Mouse (Mus musculus): Measurements from ENCODE around the gene Chrna7. TPM values are rescaled to one million over a fixed set of nuclear protein-coding genes. Genes with fewer than 3 reads are reported as not detected.

Gene Chrna7
- 0.20 and 0.42 TPM in 2 replicates for polyA plus RNA-seq (2016; fragmentation: Nextera tagmentation; extraction: Ambion mirVana)

- H3K9ac ChIP-seq: 0 out of 2 replicates have a peak within 1 kb of the TSS, but pooled peaks have one; percentile 12
- H3K36me3 ChIP-seq: no peaks in the 10 kb centered on the region
- 1% methylated on average over 40 of the region's 73 CpGs for WGBS (ENCODE audit: insufficient replicate concordance)
- peak within 1 kb of the TSS; percentile 53 for H3K4me3 ChIP-seq
- H3K4me1 ChIP-seq: no peaks in the 10 kb centered on the region
- H3K9me3 ChIP-seq (replicated peaks): no peaks in the 10 kb centered on the region
- ATAC-seq: peak; percentile 63; the same call in 1 of the 2 replicates
- no peak within 1 kb of the TSS for H3K27ac ChIP-seq
- H3K27me3 ChIP-seq (replicated peaks): peaks cover 25% of the 10 kb centered on the region
- peak within 1 kb of the TSS; percentile 72 for H3K4me2 ChIP-seq
Measured at GRCm38 (mm10) chr7:63212084-63212723, at the start of gene Chrna7. TSS of gene Chrna7 (minus strand) at chr7:63212569.

- no peak overlapping the region for H3K4me3 ChIP-seq
- H3K4me2 ChIP-seq: no peak overlapping the region
- H3K27ac ChIP-seq: no peak overlapping the region
- no peaks in the 10 kb centered on the region; the same call in 1 of the 2 replicates for H3K9me3 ChIP-seq (replicated peaks)
- H3K9ac ChIP-seq: no peak overlapping the region
- H3K27me3 ChIP-seq (replicated peaks): no peaks in the 10 kb centered on the region
- no peaks in the 10 kb centered on the region for H3K36me3 ChIP-seq
- 56% methylated on average over 2 of the region's 2 CpGs for WGBS (ENCODE audit: insufficient replicate concordance)
- no peaks in the 10 kb centered on the region for H3K4me1 ChIP-seq
- no peak for ATAC-seq
Measured at GRCm38 (mm10) chr7:63249404-63249803, 37.0 kb upstream of the Chrna7 start.

- no peak overlapping the region for H3K4me3 ChIP-seq
- no peaks in the 10 kb centered on the region for H3K9me3 ChIP-seq (replicated peaks)
- no peaks in the 10 kb centered on the region for H3K4me1 ChIP-seq
- ATAC-seq: no peak
- 45% methylated on average over 3 of the region's 3 CpGs for WGBS (ENCODE audit: insufficient replicate concordance)
- no peaks in the 10 kb centered on the region for H3K36me3 ChIP-seq
- no peak overlapping the region for H3K4me2 ChIP-seq
- no peak overlapping the region for H3K9ac ChIP-seq
- no peaks in the 10 kb centered on the region for H3K27me3 ChIP-seq (replicated peaks)
- H3K27ac ChIP-seq: no peak overlapping the region
Measured at GRCm38 (mm10) chr7:63237852-63238516, 25.6 kb upstream of the Chrna7 start.

GRCm38 (mm10) chr7:63225066-63225780, 12.9 kb upstream of the Chrna7 start:
- H3K9ac ChIP-seq: no peak overlapping the region
- no peak for ATAC-seq
- 35% methylated on average over 7 of the region's 7 CpGs for WGBS (ENCODE audit: insufficient replicate concordance)
- no peak overlapping the region for H3K4me3 ChIP-seq
- no peaks in the 10 kb centered on the region for H3K9me3 ChIP-seq (replicated peaks)
- no peaks in the 10 kb centered on the region for H3K27me3 ChIP-seq (replicated peaks)
- no peak overlapping the region for H3K4me2 ChIP-seq
- H3K27ac ChIP-seq: no peak overlapping the region
- H3K36me3 ChIP-seq: no peaks in the 10 kb centered on the region
- H3K4me1 ChIP-seq: no peaks in the 10 kb centered on the region

GRCm38 (mm10) chr7:63211641-63212083, 707 bp downstream of the Chrna7 start:
- Histone ChIP-seq H3K9me3 (replicated peaks) (no peaks in the 10 kb centered on the region), H3K9ac (no peak overlapping the region), H3K27ac (no peak overlapping the region), H3K36me3 (no peaks in the 10 kb centered on the region), H3K4me1 (no peaks in the 10 kb centered on the region), H3K4me2 (peak overlapping the region; percentile 72), H3K27me3 (replicated peaks) (peaks cover 25% of the 10 kb centered on the region), H3K4me3 (peak overlapping the region; percentile 53)
- no peak for ATAC-seq
- 5% methylated on average over 13 of the region's 13 CpGs for WGBS (ENCODE audit: insufficient replicate concordance)

GRCm38 (mm10) chr7:63209501-63209900, 2.9 kb downstream of the Chrna7 start:
- Histone ChIP-seq H3K4me1 (no peaks in the 10 kb centered on the region), H3K9ac (no peak overlapping the region), H3K27ac (no peak overlapping the region), H3K4me3 (no peak overlapping the region), H3K36me3 (no peaks in the 10 kb centered on the region), H3K9me3 (replicated peaks) (no peaks in the 10 kb centered on the region), H3K27me3 (replicated peaks) (peaks cover 25% of the 10 kb centered on the region), H3K4me2 (no peak overlapping the region)
- no peak for ATAC-seq
- WGBS (ENCODE audit: insufficient replicate concordance): 21% methylated on average over 4 of the region's 4 CpGs

- WGBS (ENCODE audit: insufficient replicate concordance): 47% methylated on average over 2 of the region's 2 CpGs
- Histone ChIP-seq H3K9ac (no peak overlapping the region), H3K27me3 (replicated peaks) (peaks cover 15% of the 10 kb centered on the region), H3K4me1 (no peaks in the 10 kb centered on the region), H3K36me3 (no peaks in the 10 kb centered on the region), H3K9me3 (replicated peaks) (no peaks in the 10 kb centered on the region), H3K27ac (no peak overlapping the region), H3K4me3 (no peak overlapping the region), H3K4me2 (no peak overlapping the region)
- ATAC-seq: no peak
Measured at GRCm38 (mm10) chr7:63207137-63207536, 5.2 kb downstream of the Chrna7 start.

GRCm38 (mm10) chr7:63195560-63195959, 16.8 kb downstream of the Chrna7 start:
- Histone ChIP-seq H3K27me3 (replicated peaks) (no peaks in the 10 kb centered on the region), H3K27ac (no peak overlapping the region), H3K9me3 (replicated peaks) (no peaks in the 10 kb centered on the region), H3K9ac (no peak overlapping the region), H3K4me2 (no peak overlapping the region), H3K4me3 (no peak overlapping the region), H3K36me3 (no peaks in the 10 kb centered on the region), H3K4me1 (no peaks in the 10 kb centered on the region)
- 50% methylated on average over 2 of the region's 2 CpGs for WGBS (ENCODE audit: insufficient replicate concordance)
- no peak for ATAC-seq

GRCm38 (mm10) chr7:63189647-63190534, 22.5 kb downstream of the Chrna7 start:
- no peak overlapping the region for H3K27ac ChIP-seq
- H3K4me2 ChIP-seq: no peak overlapping the region
- no peaks in the 10 kb centered on the region for H3K9me3 ChIP-seq (replicated peaks)
- H3K4me1 ChIP-seq: no peaks in the 10 kb centered on the region
- no peaks in the 10 kb centered on the region for H3K36me3 ChIP-seq
- ATAC-seq: no peak
- H3K27me3 ChIP-seq (replicated peaks): no peaks in the 10 kb centered on the region
- 69% methylated on average over 13 of the region's 13 CpGs for WGBS (ENCODE audit: insufficient replicate concordance)
- no peak overlapping the region for H3K4me3 ChIP-seq
- no peak overlapping the region for H3K9ac ChIP-seq

- H3K4me1 ChIP-seq: no peaks in the 10 kb centered on the region
- no peak overlapping the region for H3K4me2 ChIP-seq
- no peak overlapping the region for H3K27ac ChIP-seq
- H3K4me3 ChIP-seq: no peak overlapping the region
- no peaks in the 10 kb centered on the region for H3K9me3 ChIP-seq (replicated peaks)
- ATAC-seq: no peak
- no peaks in the 10 kb centered on the region for H3K27me3 ChIP-seq (replicated peaks)
- H3K9ac ChIP-seq: no peak overlapping the region
- H3K36me3 ChIP-seq: no peaks in the 10 kb centered on the region
- WGBS (ENCODE audit: insufficient replicate concordance): 55% methylated on average over 3 of the region's 3 CpGs
Measured at GRCm38 (mm10) chr7:63170063-63170787, 42.1 kb downstream of the Chrna7 start.

- no peaks in the 10 kb centered on the region for H3K36me3 ChIP-seq
- H3K27me3 ChIP-seq (replicated peaks): no peaks in the 10 kb centered on the region
- H3K4me2 ChIP-seq: no peak overlapping the region
- no peak overlapping the region for H3K9ac ChIP-seq
- WGBS (ENCODE audit: insufficient replicate concordance): 68% methylated on average over 3 of the region's 3 CpGs
- no peaks in the 10 kb centered on the region for H3K4me1 ChIP-seq
- H3K9me3 ChIP-seq (replicated peaks): no peaks in the 10 kb centered on the region
- H3K4me3 ChIP-seq: no peak overlapping the region
- H3K27ac ChIP-seq: no peak overlapping the region
- ATAC-seq: no peak
Measured at GRCm38 (mm10) chr7:63164617-63165016, 47.8 kb downstream of the Chrna7 start.

Measured in liver, embryonic 12.5 days (tissue).